Mouse (Mus musculus): ENCODE results near the gene Zfp385a. TPM values are rescaled to one million over a fixed set of nuclear protein-coding genes. Genes with fewer than 3 reads are reported as not detected.

The Zfp385a gene
- total RNA-seq, 1 experiment from 2014 or later: 18.7 TPM

GRCm38 (mm10) chr15:103336996-103337667 lies 2.8 kb downstream of the Zfp385a start:
- no peak for DNase-seq

- DNase-seq: no peak
Observed at GRCm38 (mm10) chr15:103335488-103336235, 4.2 kb downstream of the Zfp385a start.

DNA sequence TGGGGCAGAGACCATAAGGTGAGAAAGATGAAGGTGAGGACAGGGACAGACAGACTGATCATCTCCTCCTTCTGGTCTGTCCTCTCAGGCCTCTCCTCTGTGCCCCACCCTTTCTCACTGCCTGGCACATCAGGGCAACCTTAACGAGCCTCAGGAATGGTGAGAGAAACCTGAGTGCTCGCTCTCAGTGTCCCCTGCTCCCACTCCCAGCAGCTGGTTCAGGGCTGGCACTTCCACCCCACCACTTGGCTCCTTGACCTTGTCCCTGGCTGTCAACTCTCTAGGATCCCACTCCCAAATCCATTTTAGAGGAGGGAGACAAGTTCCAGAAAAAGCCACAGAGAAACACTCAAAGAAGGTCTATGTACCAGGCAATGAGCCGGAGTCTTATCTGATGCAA lies 4.9 kb downstream of the Zfp385a start:
- DNase-seq: no peak

GRCm38 (mm10) chr15:103334194-103334593 lies 5.7 kb downstream of the Zfp385a start:
- DNase-seq: no peak

DNA sequence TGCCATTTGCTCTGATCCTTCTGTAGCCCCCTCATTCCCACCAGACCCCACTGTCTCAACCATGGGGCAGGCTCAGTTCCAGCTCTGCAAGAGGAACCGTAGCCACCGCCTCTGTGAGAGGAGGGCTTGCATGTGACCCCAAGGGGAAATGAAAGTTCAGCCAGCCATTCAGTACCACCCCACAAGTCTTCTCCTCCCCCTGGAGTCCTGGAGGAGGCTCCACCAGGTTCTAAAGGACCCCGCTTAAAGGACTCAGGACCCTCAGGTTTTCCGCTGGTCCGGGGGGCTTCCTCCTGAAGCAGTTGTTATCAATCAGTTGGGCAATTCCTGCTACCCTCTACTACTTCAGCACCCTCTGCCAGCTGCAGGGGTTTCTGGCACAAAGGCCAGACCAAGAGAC lies 6.2 kb downstream of the Zfp385a start:
- DNase-seq: no peak

- DNase-seq: no peak
Observed at GRCm38 (mm10) chr15:103333081-103333615, 6.7 kb downstream of the Zfp385a start.

DNA sequence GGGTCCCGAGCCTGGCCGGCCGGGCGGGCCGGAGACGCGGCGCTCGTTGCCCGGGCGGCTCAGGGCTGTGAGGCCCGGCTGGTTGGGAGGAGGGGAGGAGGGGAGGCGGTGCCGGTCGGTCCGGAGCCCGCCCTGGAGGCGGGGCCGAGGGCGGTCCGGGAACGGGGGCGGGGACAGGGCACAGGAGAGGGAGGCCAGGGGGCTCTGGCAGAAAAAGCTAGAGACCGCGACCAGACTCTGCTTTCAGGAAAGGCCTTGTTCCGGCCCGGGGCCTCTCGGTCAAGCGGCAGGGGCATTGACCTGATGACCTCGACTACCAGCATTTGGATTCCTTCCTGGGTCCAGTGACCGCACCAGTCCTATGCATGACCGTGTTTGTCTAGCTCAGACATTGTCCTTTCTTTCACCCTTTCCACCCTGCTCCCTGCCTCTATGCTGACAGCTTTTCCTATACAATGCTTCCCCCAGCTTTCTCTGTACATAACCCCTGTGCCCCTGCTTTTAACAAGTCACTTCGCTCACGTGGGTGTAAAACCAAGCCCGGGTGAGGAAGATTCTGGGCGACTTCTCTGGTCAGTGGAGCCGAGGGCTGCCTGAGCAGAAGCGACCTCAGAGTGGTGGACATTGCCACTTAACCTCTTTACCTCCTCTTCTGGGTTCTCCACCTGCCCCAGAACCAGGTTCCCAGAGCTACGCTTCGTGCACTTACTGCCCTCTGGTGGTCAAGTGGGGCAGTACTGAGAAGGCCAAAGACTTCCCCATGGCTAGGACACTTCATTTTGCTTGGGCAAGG lies 16.2 kb downstream of the Zfp385a start:
- peak; percentile 95 for DNase-seq

- no peak for DNase-seq
Observed at GRCm38 (mm10) chr15:103323070-103323454, 16.8 kb downstream of the Zfp385a start.

- no peak for DNase-seq
Observed at GRCm38 (mm10) chr15:103322396-103322795, 17.5 kb downstream of the Zfp385a start.

GRCm38 (mm10) chr15:103321076-103321475 lies 18.8 kb downstream of the Zfp385a start:
- DNase-seq: peak; percentile 57

DNA sequence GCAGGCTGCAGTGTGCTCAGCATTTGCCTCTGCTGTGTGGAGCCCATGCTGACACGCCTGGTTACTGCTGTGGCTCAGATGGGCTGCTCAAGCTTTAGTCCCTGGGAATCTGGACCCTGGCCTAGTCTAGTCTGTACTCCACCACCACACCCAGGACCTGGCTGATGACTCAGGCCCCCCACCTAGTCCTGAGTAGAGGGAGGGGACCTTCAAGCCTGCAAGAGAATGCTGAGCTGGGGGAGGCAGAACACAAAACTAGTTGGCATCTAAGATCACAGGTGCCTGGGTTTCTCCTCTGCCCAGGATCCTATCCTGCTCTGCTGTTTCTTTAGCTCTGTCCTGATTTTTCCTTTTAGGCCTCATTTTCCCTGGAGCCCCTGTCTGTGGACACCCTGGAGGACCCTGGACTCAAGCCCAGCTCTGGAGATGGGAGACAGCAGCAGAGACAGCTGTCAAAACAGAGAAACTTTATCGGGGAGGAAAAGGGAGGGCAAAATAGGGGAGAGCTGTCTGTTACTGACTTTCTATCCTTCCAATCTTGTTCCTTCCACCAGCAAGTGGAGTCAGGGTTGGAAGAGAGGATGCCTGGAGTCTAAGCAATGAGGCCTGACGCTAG lies 21.6 kb downstream of the Zfp385a start:
- DNase-seq: no peak

DNA sequence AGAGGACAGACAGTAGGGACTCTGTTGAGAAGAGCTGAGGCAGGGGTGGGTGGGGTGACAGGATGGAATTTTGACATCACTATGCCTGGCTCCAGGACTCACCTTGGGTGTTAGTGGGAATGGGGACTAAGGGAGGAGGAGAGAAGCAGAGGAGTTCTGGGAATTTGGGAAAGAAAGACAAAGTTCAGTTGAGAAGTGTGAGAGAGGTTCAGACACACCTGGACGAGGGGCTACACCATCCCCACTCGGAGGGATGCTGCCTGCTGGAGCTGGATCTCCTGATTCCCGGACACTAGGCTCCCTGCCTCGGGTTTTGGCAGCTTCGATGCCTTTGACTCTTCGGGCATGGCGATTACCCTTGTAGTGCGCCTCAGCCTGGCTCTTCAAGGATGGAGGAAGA lies 22.2 kb downstream of the Zfp385a start:
- no peak for DNase-seq

DNA sequence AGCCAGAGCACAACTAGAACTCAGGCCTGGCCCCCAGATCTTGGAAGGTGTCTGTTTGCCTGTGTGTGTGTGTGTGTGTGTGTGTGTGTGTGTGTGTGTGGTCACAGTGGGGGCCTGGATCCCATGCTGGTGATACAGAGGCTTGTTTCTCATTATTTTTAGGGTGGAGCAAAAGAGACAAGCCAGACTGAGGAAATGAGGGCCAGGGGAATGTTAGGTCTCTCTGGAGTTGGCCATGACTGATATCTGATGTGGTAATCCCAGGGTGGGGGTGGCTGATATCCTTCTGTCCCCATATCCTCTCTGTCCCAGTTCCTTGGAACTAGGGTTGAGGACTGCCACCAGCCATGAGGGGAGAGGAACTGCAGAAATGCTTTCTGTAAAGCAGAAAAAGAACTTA lies 22.8 kb downstream of the Zfp385a start:
- no peak for DNase-seq

- peak; percentile 53 for DNase-seq
Observed at GRCm38 (mm10) chr15:103315979-103316776, 23.7 kb downstream of the Zfp385a start.

DNA sequence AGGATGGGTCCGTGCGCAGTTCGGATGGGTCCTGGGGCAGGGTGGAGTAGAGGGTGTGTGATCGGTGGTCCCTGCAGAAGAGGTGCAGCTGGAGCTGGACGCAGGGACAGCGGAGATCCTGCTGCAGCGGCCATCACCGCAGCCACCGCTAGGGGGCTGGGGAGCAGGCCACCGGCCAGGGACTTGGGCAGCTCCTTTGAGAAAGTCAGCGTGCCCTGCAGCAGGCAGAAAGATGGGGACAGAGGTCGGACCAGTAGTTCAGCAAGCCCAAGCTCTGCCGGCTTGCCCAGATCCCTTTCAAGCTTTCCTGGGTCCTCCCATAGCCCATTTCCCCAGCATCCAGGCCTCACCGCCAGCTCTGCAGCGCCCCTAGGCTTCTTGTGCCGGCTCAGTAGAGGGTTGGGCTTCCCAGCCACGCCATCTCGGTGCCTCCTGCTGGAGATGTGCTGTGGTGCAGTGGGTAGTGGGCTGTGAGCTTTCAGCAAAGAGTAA lies 24.8 kb downstream of the Zfp385a start:
- DNase-seq: peak; percentile 88

- no peak for DNase-seq
Observed at GRCm38 (mm10) chr15:103314181-103314580, 25.7 kb downstream of the Zfp385a start.

GRCm38 (mm10) chr15:103313495-103314095 lies 26.3 kb downstream of the Zfp385a start:
- peak; percentile 69 for DNase-seq

DNA sequence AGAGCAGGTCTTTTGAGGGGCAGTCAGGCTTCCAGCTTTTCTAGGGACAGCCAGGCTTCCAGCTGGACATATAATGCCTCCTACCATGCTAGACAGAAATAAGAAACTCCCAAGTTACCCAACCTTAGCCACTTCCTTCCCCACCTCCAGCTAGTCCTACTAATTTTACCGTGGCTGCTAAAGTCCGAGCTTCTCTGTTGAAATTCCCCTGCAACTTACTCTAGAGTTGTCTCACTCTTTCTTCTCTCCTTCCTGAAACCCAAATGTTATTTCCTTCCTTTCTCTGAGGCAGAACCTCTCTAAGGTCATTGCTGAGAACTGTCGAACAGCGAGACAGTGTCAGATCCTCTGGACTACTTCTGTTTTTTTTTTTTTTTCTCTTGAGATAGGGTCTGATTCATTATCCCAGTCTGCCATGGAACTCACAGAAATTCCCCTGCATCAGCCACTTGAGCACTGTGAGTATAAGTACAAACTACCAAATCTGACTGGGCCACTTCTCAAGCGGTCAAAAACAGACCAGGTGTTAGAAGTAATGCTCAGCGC lies 29.5 kb downstream of the Zfp385a start, which contains the start of gene Gpr84:
Gpr84 (minus strand) TSS at position 248 of the 546 bp plus-strand sequence.
- DNase-seq: no peak

- no peak for DNase-seq
Observed at GRCm38 (mm10) chr15:103308876-103309580, 30.9 kb downstream of the Zfp385a start.
